Mouse (Mus musculus): Measurements from ENCODE around the gene Card6. TPM values are rescaled to one million over a fixed set of nuclear protein-coding genes. Genes with fewer than 3 reads are reported as not detected.

Card6 gene
- total and polyA plus RNA-seq, 3 experiments: 0.08 to 0.13 TPM; not detected in 1

GRCm38 (mm10) chr15:5143361-5144020, 35.2 kb upstream of the Card6 start, which contains the start of gene Prkaa1 (continued):
- TF ChIP-seq TAL1 (IDR thresholded peaks at IDR 0.05; ENCODE audit: low read length) (no peak), POLR2AphosphoS2 (IDR thresholded peaks at IDR 0.05; ENCODE audit: low read length) (no peak), UBTF (IDR thresholded peaks at IDR 0.05; ENCODE audit: borderline replicate concordance, insufficient read depth, low read depth, low read length) (no peak)

GRCm38 (mm10) chr15:5142714-5143113, 34.4 kb upstream of the Card6 start:
- H3K4me3 ChIP-seq (ENCODE audit: control insufficient read depth in 1 of 2, insufficient read depth in 1 of 2, low read depth in 2 of 2, low read length in 2 of 2): peak overlapping the region in 1 of 2 experiments; percentile 71; a peak in 2 of 4 replicates
- H3K27ac ChIP-seq (ENCODE audit: control insufficient read depth, low read depth, low read length): peak overlapping the region; percentile 38; the same call in 1 of the 2 replicates
- peaks cover 34% of the 10 kb centered on the region for H3K79me2 ChIP-seq (ENCODE audit: control insufficient read depth, insufficient read depth, low read length, poor library complexity)
- H3K9ac ChIP-seq (ENCODE audit: control insufficient read depth, low read depth, low read length, poor library complexity, severe bottlenecking): peak overlapping the region; percentile 18; the same call in 1 of the 2 replicates
- H3K9me3 ChIP-seq (replicated peaks; ENCODE audit: insufficient read depth, low read length): no peaks in the 10 kb centered on the region
- peaks cover 22 to 32% of the 10 kb centered on the region in 2 experiments for H3K4me1 ChIP-seq (ENCODE audit: control insufficient read depth in 1 of 2, insufficient read depth in 2 of 2, low read length in 2 of 2)
- peak; percentile 43 for DNase-seq (ENCODE audit: low read depth, low spot score)
- peaks cover 0 to 41% of the 10 kb centered on the region in 2 experiments; a peak in 2 of 4 replicates for H3K36me3 ChIP-seq (ENCODE audit: control insufficient read depth in 1 of 2, insufficient read depth in 2 of 2, low read length in 2 of 2)
- no peaks in the 10 kb centered on the region for H3K27me3 ChIP-seq (ENCODE audit: control insufficient read depth in 1 of 2, insufficient read depth in 2 of 2, low read length in 2 of 2)
- TF ChIP-seq ZNF384 (IDR thresholded peaks at IDR 0.05; ENCODE audit: low read depth, low read length) (peak; percentile 80), KAT2A (conservative IDR thresholded peaks at IDR 0.05; ENCODE audit: low read depth, low read length) (no peak), MXI1 (IDR thresholded peaks at IDR 0.05; ENCODE audit: low read depth, low read length) (no peak), TCF12 (IDR thresholded peaks at IDR 0.05; ENCODE audit: low read depth, low read length) (no peak), NRF1 (IDR thresholded peaks at IDR 0.05; ENCODE audit: insufficient read depth, low read depth, low read length, poor library complexity, severe bottlenecking) (no peak)

GRCm38 (mm10) chr15:5142047-5142446, 33.7 kb upstream of the Card6 start:
- Histone ChIP-seq H3K4me1 (ENCODE audit: control insufficient read depth in 1 of 2, insufficient read depth in 2 of 2, low read length in 2 of 2) (peaks cover 23 to 34% of the 10 kb centered on the region in 2 experiments), H3K27ac (ENCODE audit: control insufficient read depth, low read depth, low read length) (peak overlapping the region; percentile 38), H3K36me3 (ENCODE audit: control insufficient read depth in 1 of 2, insufficient read depth in 2 of 2, low read length in 2 of 2) (peaks cover 0 to 45% of the 10 kb centered on the region in 2 experiments; a peak in 2 of 4 replicates), H3K4me3 (ENCODE audit: control insufficient read depth in 1 of 2, insufficient read depth in 1 of 2, low read depth in 2 of 2, low read length in 2 of 2) (peak overlapping the region in 1 of 2 experiments; percentile 2; a peak in 1 of 4 replicates), H3K27me3 (ENCODE audit: control insufficient read depth in 1 of 2, insufficient read depth in 2 of 2, low read length in 2 of 2) (no peaks in the 10 kb centered on the region), H3K79me2 (ENCODE audit: control insufficient read depth, insufficient read depth, low read length, poor library complexity) (peaks cover 30% of the 10 kb centered on the region), H3K9ac (ENCODE audit: control insufficient read depth, low read depth, low read length, poor library complexity, severe bottlenecking) (no peak overlapping the region), H3K9me3 (replicated peaks; ENCODE audit: insufficient read depth, low read length) (no peaks in the 10 kb centered on the region)
- peak; percentile 67 for DNase-seq (ENCODE audit: low read depth, low spot score)
- TF ChIP-seq ZMIZ1 (IDR thresholded peaks at IDR 0.05; ENCODE audit: low read depth, low read length) (no peak), JUND (IDR thresholded peaks at IDR 0.05; ENCODE audit: low read depth, low read length) (peak; percentile 48; the same call in 1 of the 2 replicates), GATA1 (IDR thresholded peaks at IDR 0.05; ENCODE audit: low read depth, low read length) (peak; percentile 27; the same call in 1 of the 2 replicates), EP300 (IDR thresholded peaks at IDR 0.05; ENCODE audit: low read depth in 1 of 2, low read length in 2 of 2) (no peak), USF1 (IDR thresholded peaks at IDR 0.05; ENCODE audit: low read depth, low read length) (peak; percentile 69), MAX (IDR thresholded peaks at IDR 0.05; ENCODE audit: low read length) (peak; percentile 38; the same call in 1 of the 2 replicates)

Measured in MEL (cell line).